Mouse (Mus musculus) ES-Bruce4 (cell line): ENCODE data around the gene Gnb2.

Experiments
- CTCF ChIP-seq: IDR thresholded peaks from one replicate; pipeline ENCODE4 v1.8.1; 2011; ENCODE audit warnings: low read depth, low read length
- EP300 ChIP-seq: IDR thresholded peaks from 2 replicates; pipeline ENCODE4 v1.6.1; 2011; ENCODE audit warnings: low read depth, low read length; ENCODE audit not compliant: insufficient read depth

- TF ChIP-seq CTCF (no peak), EP300 (no peak)
Measured at GRCm38 (mm10) chr5:137537461-137537860, 4.2 kb upstream of the Gnb2 start.
